Mouse (Mus musculus): ENCODE measurements at regions not wholly inside any gene's neighbourhood (a gene's known extent, or its start where the extent isn't known, plus 50 kb on each side); places are given as distances from the start of the nearest gene placed in this dataset.

DNA sequence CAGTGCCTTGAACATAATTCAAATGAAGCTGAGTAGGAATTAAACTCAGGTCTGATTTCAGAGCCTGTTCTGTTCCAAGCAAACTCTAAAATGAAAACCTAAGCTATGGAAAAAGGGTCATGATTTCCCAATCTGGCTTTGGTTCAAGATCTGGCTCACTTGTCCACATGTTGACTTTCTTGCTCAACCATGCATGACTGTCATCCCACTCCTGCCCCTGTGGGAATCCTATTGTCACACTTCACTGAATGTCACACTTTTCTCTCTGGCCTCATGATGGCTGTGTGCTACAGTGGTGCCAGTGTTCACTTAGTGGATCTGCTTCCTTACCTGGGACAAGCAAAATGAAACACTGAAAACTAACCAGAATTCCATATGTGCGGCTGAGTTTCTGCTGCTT, 403.0 kb downstream of the Atp6ap1l start:
- TF ChIP-seq CTCF (IDR thresholded peaks at IDR 0.05), result no peak
- no peak for TF ChIP-seq POLR2A (IDR thresholded peaks at IDR 0.05; ENCODE audit: insufficient read depth, low read depth, low read length)
- TF ChIP-seq EP300 (IDR thresholded peaks at IDR 0.05; ENCODE audit: insufficient read depth, low read depth, low read length), result no peak
